Comparison of ENCODE assay signal across 15 mouse cellular contexts in genomic region chr13:24159972-24160371, GRCm38 (mm10).
A peak's percentile ranks its signal among the peaks of the same experiment; 100 is the strongest.
DNase-seq lines count a peak whose midpoint lies in the region; ATAC-seq and TF ChIP-seq lines count a peak whose summit lies in the region.
"Had no signal": no experiment of that assay in that cellular context is flagged by ENCODE, and none has a peak within 500 bp of the region (broad histone marks: within the 10 kb centered on the region; RNA-seq: fewer than 3 reads in every experiment).

No protein-coding gene starts in this region.

- WGBS in heart, embryonic 13.5 days = 25% methylated on average over 4 of the region's 4 CpGs
- WGBS in midbrain, embryonic 11.5 days = 83% methylated on average over 4 of the region's 4 CpGs
- WGBS in midbrain, postnatal 0 days = 79% methylated on average over 4 of the region's 4 CpGs
- 21% methylated on average over 4 of the region's 4 CpGs for WGBS in liver, embryonic 12.5 days (ENCODE audit: insufficient replicate concordance)

- DNase-seq in heart, postnatal 4 days = no peak
- peak; percentile 64 for DNase-seq in midbrain, embryonic 11.5 days (ENCODE audit: low spot score, missing footprints)
- no peak for DNase-seq in midbrain, postnatal 0 days (ENCODE audit: low spot score)
- no peak for DNase-seq in thymus, postnatal 0 days (ENCODE audit: low spot score)
- no peak for DNase-seq in retina, embryonic 14.5 days (ENCODE audit: low spot score)
- DNase-seq: adrenal gland, postnatal 36 days; cerebellum, adult 9-10 months; heart, postnatal 36 days; lung, adult 18-20 months; thymus, adult 2 months had no signal

- H3K4me3 ChIP-seq in heart, embryonic 13.5 days = no peak overlapping the region
- no peak overlapping the region for H3K4me3 ChIP-seq in midbrain, embryonic 11.5 days (ENCODE audit: low read depth, low read length)
- no peak overlapping the region for H3K4me3 ChIP-seq in midbrain, postnatal 0 days (ENCODE audit: low read depth, low read length)
- H3K4me3 ChIP-seq in liver, embryonic 12.5 days = peak overlapping the region; percentile 37
- H3K4me3 ChIP-seq: midbrain, embryonic 15.5 days had no signal

- peak overlapping the region; percentile 78 for H3K27ac ChIP-seq in heart, embryonic 13.5 days (replicated peaks)
- H3K27ac ChIP-seq in midbrain, embryonic 11.5 days (ENCODE audit: low read depth, low read length) = no peak overlapping the region
- no peak overlapping the region for H3K27ac ChIP-seq in midbrain, postnatal 0 days (ENCODE audit: low read depth, low read length)
- peak overlapping the region; percentile 98 for H3K27ac ChIP-seq in liver, embryonic 12.5 days
- H3K27ac ChIP-seq: macrophage; midbrain, embryonic 15.5 days had no signal

- H3K36me3 ChIP-seq in heart, embryonic 13.5 days = no peaks in the 10 kb centered on the region
- no peaks in the 10 kb centered on the region for H3K36me3 ChIP-seq in midbrain, embryonic 11.5 days (ENCODE audit: control insufficient read depth, insufficient read depth, low read length)
- no peaks in the 10 kb centered on the region for H3K36me3 ChIP-seq in midbrain, postnatal 0 days (ENCODE audit: insufficient read depth, low read length)
- H3K36me3 ChIP-seq in liver, embryonic 12.5 days = no peaks in the 10 kb centered on the region
- H3K36me3 ChIP-seq: midbrain, embryonic 15.5 days had no signal

- H3K27me3 ChIP-seq in heart, embryonic 13.5 days (replicated peaks) = peaks cover 13% of the 10 kb centered on the region; the same call in 1 of the 2 replicates
- H3K27me3 ChIP-seq in midbrain, embryonic 11.5 days (ENCODE audit: control insufficient read depth, insufficient read depth, low read length) = no peaks in the 10 kb centered on the region
- no peaks in the 10 kb centered on the region for H3K27me3 ChIP-seq in midbrain, postnatal 0 days (ENCODE audit: insufficient read depth, low read length)
- no peaks in the 10 kb centered on the region for H3K27me3 ChIP-seq in liver, embryonic 12.5 days (replicated peaks)
- H3K27me3 ChIP-seq: midbrain, embryonic 15.5 days had no signal

- no peak for ATAC-seq in heart, embryonic 13.5 days (ENCODE audit: extremely low read depth, insufficient number of reproducible peaks, low FRiP score, low TSS enrichment)
- ATAC-seq in midbrain, embryonic 11.5 days (ENCODE audit: low FRiP score) = no peak
- no peak for ATAC-seq in midbrain, postnatal 0 days (ENCODE audit: low FRiP score)
- peak; percentile 73 for ATAC-seq in liver, embryonic 12.5 days
- ATAC-seq: forebrain, embryonic 16.5 days; midbrain, embryonic 15.5 days had no signal

- no peak overlapping the region for H3K9ac ChIP-seq in heart, embryonic 13.5 days
- no peak overlapping the region for H3K9ac ChIP-seq in midbrain, embryonic 11.5 days (ENCODE audit: low read length)
- no peak overlapping the region for H3K9ac ChIP-seq in midbrain, postnatal 0 days (replicated peaks; ENCODE audit: low read length, poor library complexity, severe bottlenecking)
- peak overlapping the region; percentile 76 for H3K9ac ChIP-seq in liver, embryonic 12.5 days
- H3K9ac ChIP-seq: midbrain, embryonic 15.5 days had no signal

- no peak for TF ChIP-seq CTCF in midbrain, postnatal 0 days (IDR thresholded peaks at IDR 0.05)

- peaks cover 18% of the 10 kb centered on the region for H3K4me1 ChIP-seq in heart, embryonic 13.5 days
- no peaks in the 10 kb centered on the region for H3K4me1 ChIP-seq in midbrain, embryonic 11.5 days (ENCODE audit: control insufficient read depth, insufficient read depth, low read length)
- H3K4me1 ChIP-seq in midbrain, postnatal 0 days (ENCODE audit: insufficient read depth, low read length) = no peaks in the 10 kb centered on the region
- peaks cover 80% of the 10 kb centered on the region for H3K4me1 ChIP-seq in liver, embryonic 12.5 days

- H3K9me3 ChIP-seq in heart, embryonic 13.5 days = 0 out of 2 replicates have a peak, but pooled peaks cover 4% of the 10 kb centered on the region
- no peaks in the 10 kb centered on the region for H3K9me3 ChIP-seq in midbrain, embryonic 11.5 days (ENCODE audit: control insufficient read depth, low read length)
- no peaks in the 10 kb centered on the region for H3K9me3 ChIP-seq in midbrain, postnatal 0 days (ENCODE audit: low read length)
- H3K9me3 ChIP-seq in liver, embryonic 12.5 days (replicated peaks) = no peaks in the 10 kb centered on the region
- H3K9me3 ChIP-seq: midbrain, embryonic 15.5 days had no signal

- peak overlapping the region; percentile 40; the same call in 1 of the 2 replicates for H3K4me2 ChIP-seq in heart, embryonic 13.5 days
- no peak overlapping the region for H3K4me2 ChIP-seq in midbrain, embryonic 11.5 days
- H3K4me2 ChIP-seq in midbrain, postnatal 0 days (ENCODE audit: low read depth, low read length, poor library complexity, severe bottlenecking) = no peak overlapping the region
- H3K4me2 ChIP-seq in liver, embryonic 12.5 days = peak overlapping the region; percentile 70
- H3K4me2 ChIP-seq: midbrain, embryonic 15.5 days had no signal

Comparison
In these comparisons a context has a peak if more than half of its experiments do, and no peak if none do; other contexts are left out.
1. H3K27ac ChIP-seq: peak in heart, embryonic 13.5 days (single experiment) and liver, embryonic 12.5 days (single experiment); none in midbrain, embryonic 11.5 days (single experiment) and midbrain, postnatal 0 days (single experiment).
2. H3K4me2 ChIP-seq: peak in heart, embryonic 13.5 days (single experiment) and liver, embryonic 12.5 days (single experiment); none in midbrain, embryonic 11.5 days (single experiment) and midbrain, postnatal 0 days (single experiment).